Mouse (Mus musculus) kidney, postnatal 36 days (tissue): ENCODE measurements around the gene Mxra7.

Experiments
- DNase-seq, 2 experiments: peaks; one replicate each; pipeline ENCODE4 v3.0.0; 2021 to 2022; ENCODE audit warnings: mixed read lengths in 2 of 2

Gene Mxra7

GRCm38 (mm10) chr11:116769873-116770272, 58.0 kb downstream of the Mxra7 start:
- no peak for DNase-seq

GRCm38 (mm10) chr11:116764946-116765345, 62.9 kb downstream of the Mxra7 start:
- no peak for DNase-seq

GRCm38 (mm10) chr11:116764346-116764745, 63.5 kb downstream of the Mxra7 start:
- DNase-seq = no peak

- peak in 1 of 2 experiments; percentile 12 for DNase-seq
Observed at GRCm38 (mm10) chr11:116755191-116755590, 72.7 kb downstream of the Mxra7 start.

GRCm38 (mm10) chr11:116753674-116754470, 74.0 kb downstream of the Mxra7 start:
- peak; percentile 44 to 56 for DNase-seq
